Mouse (Mus musculus) lung, postnatal 36 days (tissue): ENCODE results near the gene C1qtnf1.

ENCODE experiments used
- DNase-seq: peaks from one replicate; pipeline ENCODE4 v3.0.0; 2022; ENCODE audit warnings: mixed read lengths

Gene C1qtnf1

DNA sequence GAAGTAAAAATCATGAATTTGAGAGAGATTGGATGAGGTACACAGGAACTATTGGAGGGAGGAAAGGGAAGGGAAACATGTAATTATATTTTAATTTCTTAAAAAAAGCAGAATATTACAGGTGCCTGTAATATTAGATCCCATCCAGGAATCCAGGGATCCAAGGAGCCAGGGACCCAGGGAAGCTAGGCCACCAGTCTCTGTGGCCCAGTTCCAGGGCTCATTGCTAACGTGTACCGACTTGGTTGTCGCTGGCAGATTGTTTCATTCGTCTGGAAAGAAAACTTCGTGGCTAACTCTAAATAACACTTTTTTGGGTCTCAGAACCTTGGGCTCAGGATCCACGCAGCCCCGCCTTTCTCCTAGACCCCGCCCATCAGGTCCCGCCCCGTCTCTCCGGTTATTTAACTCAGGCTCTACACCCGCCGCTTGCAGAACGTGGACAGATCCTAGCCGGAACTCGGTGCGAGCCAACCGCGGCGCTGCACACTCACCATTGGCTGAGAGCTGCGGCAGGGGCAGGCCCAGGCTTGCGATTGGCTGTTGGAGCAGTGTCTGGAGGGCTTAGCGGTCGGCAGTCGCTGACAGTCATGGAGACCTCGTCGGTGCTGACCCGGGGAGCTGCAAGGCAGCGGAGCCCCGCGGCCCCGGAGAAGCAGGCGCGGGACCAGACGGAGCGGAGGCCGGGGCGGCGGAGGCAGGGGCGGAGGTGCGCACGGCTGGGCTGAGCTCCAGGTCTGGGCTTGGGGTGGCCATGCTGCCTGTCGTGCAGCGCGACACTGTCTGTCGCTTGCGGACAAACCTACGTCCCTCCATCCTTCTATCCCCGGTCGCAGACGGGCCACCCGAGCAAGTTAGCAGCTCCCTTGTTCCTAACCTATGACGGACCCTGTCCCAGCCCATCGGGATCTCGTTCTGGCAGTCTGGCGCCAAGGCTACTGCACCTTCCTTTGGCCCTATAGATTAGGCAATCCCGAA is 48.7 kb downstream of the C1qtnf1 start, which contains the start of gene Engase:
Gene Engase (plus strand): TSS at position 434 of the 978 bp plus-strand sequence.
- DNase-seq = peak; percentile 98

DNA sequence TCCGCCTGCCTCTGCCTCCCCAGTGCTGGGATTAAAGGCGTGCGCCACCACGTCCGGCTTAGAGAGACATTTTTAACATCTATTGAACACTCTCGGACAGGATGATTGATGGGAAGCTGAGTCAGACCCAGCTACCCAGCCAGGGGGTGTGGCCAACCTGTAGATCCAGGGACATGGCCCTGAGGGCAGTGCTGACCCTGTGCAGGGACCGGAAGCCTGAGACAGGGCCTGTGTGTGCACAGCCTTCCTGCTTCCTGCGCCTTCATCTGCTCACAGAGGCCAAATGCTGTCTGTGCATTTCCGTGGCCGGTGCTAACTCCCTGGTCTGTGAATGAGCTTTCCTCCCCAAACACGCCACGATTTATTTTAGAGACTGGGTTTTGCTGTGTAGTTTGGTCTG is 51.8 kb downstream of the C1qtnf1 start:
- no peak for DNase-seq

DNA sequence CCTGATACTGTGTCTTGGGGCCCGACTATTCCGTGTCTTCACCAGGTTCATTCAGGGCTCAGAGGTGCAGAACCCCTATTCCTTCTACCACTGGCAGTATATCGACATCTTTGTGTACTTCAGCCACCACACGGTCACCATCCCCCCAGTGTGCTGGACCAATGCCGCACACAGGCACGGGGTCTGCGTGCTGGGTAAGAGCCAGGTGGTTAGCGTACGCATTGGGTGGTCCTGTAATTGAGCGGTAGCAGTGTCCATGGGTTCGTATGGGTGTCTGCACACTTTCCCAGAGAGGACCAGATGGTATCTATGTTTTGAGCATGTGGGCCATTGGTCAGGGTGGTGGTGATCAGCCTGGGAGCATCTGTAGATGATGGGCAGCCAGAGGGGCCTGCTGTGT is 53.2 kb downstream of the C1qtnf1 start:
- DNase-seq = no peak

DNA sequence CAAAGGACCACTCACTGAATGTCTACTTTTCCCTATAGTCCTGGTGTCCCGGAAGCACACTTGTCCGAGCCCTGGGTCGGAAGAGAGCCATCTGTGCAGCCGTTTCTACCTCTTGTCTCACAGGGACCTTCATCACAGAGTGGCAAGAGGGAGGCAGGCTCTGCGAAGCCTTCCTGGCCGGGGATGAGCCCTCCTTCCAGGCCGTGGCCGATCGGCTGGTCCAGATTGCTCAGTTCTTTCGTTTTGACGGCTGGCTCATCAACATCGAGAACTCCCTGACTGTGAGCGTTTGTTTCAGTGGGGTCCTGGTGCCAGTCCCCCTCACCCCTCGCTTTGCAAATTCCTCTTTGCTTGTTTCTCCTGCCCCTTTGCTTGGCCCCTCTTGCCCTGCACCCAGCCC is 53.7 kb downstream of the C1qtnf1 start:
- DNase-seq = no peak

DNA sequence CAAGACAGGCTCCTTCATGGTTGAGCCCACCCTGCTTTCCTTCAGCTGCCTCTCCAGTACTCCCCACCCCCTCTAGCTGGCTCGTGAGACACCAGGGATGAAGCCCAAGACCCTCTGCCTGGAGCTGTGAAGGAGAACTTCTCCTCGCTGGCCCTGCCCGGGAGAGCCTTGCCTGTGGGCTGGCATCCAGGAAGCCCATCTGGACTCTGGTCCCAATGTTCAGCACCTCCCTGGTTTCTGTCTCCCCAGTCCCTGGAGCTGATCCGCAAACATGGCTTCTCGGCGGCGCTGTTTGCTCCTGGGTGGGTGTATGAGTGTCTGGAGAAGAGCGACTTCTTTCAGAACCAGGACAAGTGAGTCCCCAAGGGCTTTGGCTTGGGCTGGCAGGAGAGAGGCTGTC is 56.2 kb downstream of the C1qtnf1 start:
- no peak for DNase-seq

DNA sequence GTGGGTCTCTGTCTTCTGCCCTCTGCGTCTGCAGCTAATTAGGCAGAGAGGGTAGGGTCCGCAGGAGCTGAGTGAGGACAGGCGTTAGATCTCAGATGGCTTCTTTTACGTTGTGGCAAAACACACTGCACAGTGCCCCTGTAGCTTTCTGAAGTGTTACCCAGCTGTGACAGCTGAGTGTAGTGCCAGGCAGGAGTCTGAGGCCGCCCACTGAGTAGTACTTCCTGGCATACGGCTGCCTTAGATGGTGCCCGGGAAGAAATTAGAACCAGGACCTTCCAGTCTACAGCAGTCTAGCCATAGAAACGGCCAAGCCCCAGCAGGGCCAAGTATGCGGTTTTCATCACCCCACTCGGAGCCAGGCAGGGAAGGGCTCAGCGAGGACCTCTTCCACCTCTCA is 57.3 kb downstream of the C1qtnf1 start:
- no peak for DNase-seq

DNA sequence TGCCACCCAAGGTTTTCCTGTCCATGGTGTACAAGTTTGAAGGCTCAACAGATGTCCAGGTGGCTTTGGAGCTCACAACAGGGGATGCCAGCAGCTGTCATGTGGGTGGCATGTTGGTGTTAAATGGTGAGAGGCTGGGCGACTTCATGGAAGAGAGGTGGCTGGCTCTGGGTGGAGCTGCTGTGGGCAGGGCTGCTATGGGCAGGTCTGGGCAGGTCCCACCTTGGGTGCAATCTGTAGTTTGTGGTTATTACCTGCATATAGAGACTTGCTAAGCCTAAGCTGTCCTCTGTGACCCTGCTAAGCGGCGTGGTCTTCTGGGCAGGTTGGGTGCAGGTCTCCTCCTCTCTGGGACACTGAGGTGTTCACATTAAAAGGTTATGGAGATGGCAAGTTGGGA is 57.8 kb downstream of the C1qtnf1 start:
- no peak for DNase-seq

DNA sequence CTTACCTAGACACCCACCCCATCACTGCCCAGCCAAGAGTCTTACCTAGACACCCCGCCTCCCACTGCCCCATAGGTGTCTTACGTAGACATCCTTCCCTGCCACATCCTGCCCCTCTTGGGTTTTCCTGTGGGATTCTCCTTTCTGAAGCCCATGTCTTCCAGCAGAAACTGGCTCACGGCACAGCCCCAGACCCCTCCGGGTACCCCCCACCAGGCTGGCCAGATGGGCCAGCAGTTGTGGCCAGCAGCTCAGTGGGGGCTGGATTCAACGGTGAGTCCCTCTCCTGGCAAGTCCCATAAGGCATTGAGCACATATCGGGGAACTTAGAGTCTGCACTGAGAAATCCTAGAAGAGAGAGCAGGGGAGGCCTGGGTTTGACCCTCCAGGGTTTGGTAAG is 58.3 kb downstream of the C1qtnf1 start:
- no peak for DNase-seq

DNA sequence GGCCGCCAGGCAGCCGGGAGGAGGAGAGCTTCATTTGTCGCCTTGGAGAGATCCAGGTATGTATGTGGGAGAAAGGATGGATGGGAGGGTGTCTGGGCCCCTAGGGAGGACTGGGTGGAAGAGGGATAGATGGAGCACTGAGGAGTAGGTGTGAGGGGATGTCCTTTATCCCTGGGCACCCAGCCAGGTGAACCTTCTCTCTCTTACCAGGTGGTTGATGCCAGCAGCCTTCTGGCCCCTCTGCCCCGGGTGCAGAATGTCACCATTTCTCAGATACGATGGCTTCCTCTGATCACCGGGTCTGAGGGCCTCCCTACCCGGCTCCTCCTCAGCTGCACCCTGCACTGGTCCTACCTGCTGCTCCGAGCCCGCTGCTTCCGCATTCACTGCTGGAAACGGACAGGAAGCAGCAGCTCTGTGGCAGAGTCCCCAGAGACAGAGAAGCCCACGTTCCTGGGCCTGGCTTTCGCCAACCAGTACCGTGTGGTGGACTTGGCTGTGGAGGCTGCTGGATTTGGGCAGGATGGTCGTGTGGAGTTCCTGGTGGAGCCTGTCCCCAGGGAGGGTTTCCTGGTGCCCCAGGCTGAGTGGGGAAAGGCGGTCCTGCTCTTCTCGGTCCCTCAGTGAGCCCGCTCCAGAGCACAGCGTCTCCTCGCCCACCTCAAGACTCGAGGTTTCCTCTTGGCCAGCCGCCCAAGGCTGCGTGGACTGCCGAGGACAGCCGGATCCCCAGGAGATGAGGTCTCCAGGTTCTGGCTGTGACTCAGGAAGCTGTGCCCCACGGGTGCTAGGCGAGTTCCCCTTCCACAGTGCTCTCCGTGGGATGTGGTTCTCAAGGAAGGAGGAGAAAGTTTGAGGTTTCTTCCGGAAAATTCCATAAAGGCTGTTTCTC is 59.1 kb downstream of the C1qtnf1 start:
- no peak for DNase-seq

DNA sequence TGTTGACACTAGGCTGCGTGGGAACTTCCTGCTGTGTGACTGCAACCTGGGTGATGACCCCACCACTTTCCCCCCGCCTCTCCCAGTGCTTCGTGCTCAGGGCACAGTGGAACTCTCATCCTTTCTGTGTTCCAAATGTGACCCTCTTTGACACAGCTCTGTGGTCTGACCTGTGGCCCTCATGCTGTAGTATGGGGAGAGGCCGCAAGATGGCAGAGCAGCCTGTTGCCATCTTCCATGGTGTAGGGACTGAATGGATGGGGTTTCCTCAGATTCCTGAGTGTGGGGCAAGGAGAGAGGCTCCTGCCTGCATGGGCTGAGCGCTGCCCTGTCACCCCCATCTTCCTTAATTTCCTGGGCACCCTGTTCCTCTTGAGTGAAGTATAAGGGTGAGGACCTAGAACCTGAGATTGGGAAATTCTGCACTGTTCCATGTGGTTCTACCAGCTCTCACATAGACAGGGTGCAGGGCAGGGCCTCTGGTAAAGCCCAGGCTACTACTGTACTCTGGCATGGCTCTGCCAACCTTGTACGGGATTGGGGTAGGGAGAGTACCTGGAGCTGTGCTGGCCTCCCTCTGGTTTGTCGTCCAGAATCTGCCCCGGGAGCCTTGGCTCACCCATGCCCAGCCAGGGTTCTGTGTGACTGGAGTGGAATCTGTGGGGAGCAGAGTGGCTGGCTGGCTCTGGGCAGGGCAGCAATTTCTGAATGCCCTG is 60.3 kb downstream of the C1qtnf1 start:
- DNase-seq = no peak

DNA sequence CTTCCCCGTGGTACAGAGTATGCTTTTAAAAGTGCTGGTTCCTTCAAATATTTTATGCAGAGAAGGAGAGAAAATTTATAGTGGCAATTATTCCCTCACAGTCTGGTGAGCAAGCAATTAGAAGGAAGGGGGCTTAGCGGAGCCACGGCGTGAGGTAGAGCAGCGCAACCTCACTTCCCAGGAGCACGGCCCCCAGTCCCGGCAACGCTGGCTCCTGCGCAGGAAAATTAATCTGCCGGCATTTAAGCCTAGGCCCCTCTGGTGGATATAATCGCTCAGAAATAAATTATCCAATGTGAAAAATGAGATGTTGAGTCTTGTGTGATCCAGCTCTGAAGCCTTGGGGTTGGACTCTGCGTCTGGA is 60.9 kb downstream of the C1qtnf1 start:
- no peak for DNase-seq

DNA sequence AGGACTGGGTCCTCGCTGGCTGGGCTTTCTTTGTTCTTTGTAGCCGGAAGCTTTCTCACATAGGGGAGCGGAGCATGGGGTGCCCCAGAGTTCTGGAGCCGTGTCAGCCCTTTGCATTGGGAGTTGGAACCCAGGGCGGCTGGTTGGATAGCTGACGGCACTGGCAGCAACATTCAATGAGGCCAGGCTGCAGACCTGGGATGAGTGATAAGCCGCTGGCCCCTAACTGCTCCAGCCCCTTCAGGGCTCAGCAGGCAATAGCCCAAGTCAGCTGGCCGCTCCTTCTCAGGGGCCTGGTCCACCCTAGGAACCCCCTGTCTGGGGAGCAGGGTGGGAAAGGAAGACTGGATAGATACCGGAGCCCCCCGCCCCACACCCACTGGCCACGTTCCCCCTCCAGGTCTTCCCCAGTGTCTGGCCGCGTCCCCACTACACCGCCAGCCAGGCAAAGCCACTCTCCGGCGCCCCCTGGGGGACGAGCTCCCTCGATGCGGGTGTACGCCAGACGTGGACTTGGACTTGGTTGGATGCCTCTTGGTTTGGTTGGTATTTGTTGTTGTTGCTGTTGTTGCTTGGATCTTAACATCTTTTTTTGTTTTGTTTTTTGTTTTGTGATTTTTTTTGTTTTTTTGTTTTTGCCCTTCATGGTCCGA is 62.7 kb downstream of the C1qtnf1 start:
- DNase-seq = peak; percentile 82

DNA sequence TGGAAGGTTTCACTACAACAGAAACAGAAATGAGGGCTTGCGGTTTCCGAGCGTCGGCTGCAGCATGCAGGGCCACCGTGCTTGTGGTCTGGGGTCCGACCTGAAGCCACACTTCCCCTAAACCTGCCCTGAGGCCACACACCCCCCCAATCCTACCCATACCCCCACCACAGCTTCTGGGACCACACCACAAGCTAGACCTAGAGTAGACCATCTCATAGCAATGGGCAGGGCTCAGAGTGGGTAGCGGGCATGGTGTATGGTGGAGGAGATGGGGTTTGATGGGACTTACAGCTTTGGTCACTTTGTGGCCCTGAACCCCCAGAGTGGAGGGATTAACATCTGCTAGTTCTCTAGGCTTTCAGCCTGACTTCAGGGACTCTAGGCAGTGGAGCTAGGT is 63.2 kb downstream of the C1qtnf1 start:
- no peak for DNase-seq

DNA sequence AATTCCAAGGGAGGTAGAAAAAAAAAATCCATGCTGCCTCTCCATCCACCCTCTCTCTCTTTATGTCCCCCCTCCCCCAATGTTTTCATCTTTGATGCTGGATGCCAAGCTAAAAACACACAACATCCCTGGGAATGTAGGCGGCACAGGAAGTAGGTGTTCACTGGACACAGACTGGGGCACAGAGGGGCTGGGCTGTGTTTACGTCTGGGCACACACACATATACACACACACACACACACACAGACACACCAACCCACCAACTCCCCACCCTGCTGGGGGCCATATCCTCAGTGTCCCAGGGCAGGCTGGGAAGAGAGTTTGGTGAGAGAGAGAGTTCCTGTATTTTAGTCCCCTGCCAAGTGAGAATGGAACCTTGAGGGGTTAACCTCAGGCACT is 65.5 kb downstream of the C1qtnf1 start:
- DNase-seq = peak; percentile 42

DNA sequence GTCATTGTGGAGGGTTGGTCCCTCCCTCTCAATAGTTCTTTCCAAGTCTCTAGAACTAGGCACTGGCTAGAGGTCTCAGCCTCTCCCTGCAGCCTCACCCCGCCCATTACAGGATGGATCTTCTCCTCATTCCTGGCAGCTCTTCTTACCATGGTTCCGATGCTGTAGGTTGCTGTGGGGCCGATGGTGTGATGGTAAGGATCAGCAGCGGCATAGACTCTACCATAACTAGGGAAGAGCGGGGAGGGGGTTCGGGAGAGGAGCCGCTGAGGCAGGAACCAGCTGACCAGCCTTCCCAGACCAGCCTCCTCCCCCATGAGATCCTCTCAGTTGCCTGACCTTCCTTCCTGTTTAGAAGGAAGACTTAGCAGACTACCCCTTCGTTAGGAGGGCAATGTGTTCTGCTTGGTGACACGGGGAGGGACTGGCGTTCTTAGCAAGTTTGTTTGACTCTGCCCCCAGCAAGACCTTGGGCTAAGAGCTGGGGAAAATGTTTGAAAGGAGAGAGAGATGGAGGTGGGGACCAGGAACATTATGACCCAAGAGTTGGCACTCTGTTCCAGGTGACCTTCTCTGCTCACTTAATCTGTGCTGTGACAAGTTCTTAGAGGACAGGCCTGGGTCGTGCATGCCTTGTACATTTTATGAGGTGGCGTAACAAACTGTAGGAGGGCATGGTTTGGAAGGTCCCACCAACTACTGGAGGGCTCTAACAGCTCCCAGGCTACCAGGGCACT is 66.2 kb downstream of the C1qtnf1 start:
- DNase-seq = no peak

DNA sequence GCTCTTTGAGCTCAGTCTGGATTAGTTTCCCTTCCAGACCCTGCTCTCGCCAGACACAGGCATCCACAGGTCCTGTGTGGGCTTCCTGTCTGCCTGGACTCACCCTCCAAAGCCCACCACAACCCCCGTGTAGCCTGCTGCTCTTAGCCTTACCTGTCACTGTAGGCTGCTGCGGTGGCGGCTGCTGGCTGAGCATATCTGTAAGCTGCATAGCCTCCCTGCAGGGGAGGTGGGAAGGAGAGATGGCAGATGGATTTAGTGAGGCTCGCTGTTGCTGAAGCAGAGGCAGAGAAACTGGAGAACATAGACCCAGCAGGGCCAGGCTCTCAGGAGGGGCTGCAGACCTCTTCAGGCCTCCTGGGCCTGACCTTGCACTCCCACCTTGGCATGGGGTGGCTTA is 67.1 kb downstream of the C1qtnf1 start:
- DNase-seq = no peak

DNA sequence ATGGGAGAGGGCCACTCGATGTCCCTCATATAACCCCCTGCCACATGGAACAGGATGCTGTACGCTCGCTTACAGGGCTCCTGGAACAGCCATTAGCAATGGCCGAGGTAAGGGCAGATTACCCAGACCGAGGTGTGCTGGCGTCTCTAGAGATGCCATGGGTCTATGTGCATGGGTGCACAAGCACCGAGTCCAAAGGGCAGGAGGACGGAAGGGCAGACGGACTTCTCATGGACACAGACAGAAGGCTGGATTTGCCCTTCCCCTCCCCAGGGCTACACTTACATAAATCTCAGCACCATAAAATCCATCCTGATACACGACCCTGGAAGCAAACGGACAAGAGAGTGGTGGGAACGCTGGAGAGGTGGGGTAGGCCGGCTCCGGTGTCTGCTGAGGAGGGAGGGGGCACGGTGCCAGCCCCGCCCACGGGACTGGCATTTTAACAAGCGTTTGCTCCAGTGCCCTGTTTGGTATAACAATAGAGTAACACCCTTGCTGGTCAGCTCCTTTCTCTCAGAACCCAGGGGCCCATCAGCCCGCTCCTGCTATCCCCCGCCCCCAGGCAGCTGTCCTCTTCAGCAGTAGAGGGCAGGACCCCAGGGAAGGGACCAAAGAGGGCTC is 68.2 kb downstream of the C1qtnf1 start:
- no peak for DNase-seq
